Mouse (Mus musculus) MEL (cell line): ENCODE data around the gene Me3.

Experiments
- CTCF ChIP-seq, 3 experiments: IDR thresholded peaks in 2 of 3; conservative IDR thresholded peaks in 1 of 3; 2 replicates each; pipeline ENCODE4 v1.5.1; 2011 to 2012; ENCODE audit warnings: low read length in 3 of 3, low read depth in 2 of 3, mild to moderate bottlenecking in 2 of 3, improper control_type of control experiment in 1 of 3, inconsistent platforms in 1 of 3, mixed read lengths in 1 of 3, moderate library complexity in 1 of 3; ENCODE audit not compliant: control insufficient read depth in 1 of 3, insufficient read depth in 1 of 3, poor library complexity in 1 of 3, severe bottlenecking in 1 of 3
- E2F4 ChIP-seq: IDR thresholded peaks from 2 replicates; pipeline ENCODE4 v1.6.1; 2011; ENCODE audit warnings: low read depth, low read length, improper control_type of control experiment, borderline replicate concordance
- MXI1 ChIP-seq: IDR thresholded peaks from 2 replicates; pipeline ENCODE4 v1.6.1; 2011; ENCODE audit warnings: mild to moderate bottlenecking, low read depth, low read length, improper control_type of control experiment
- USF2 ChIP-seq, 2 experiments: IDR thresholded peaks; 2 replicates each; pipeline ENCODE4 v1.6.1; 2011 to 2012; ENCODE audit warnings: improper control_type of control experiment in 2 of 2, low read length in 2 of 2, borderline replicate concordance in 1 of 2, inconsistent platforms in 1 of 2, low read depth in 1 of 2, mild to moderate bottlenecking in 1 of 2; ENCODE audit not compliant: insufficient read depth in 1 of 2

- TF ChIP-seq MXI1 (no peak), CTCF (IDR thresholded peaks at IDR 0.05 in 2 of 3, conservative IDR thresholded peaks at IDR 0.05 in 1 of 3; ENCODE audit: control insufficient read depth in 1 of 3, insufficient read depth in 1 of 3, low read depth in 2 of 3, low read length in 3 of 3, poor library complexity in 1 of 3, severe bottlenecking in 1 of 3) (no peak), USF2 (IDR thresholded peaks at IDR 0.05; ENCODE audit: borderline replicate concordance in 1 of 2, insufficient read depth in 1 of 2, low read depth in 1 of 2, low read length in 2 of 2) (no peak), E2F4 (no peak)
Measured at GRCm38 (mm10) chr7:89664197-89664596, 32.0 kb downstream of the Me3 start.
